Mouse (Mus musculus): ENCODE data around the gene Olfr120.
"Not testable (repeated sequence)": the region's sequence is repeated elsewhere in the genome, so short reads cannot be mapped to it uniquely, and the experiment has no call there.

Olfr120 gene

GRCm38 (mm10) chr17:37721508-37721907 is at the start of gene Olfr120:
Gene Olfr120 (plus strand): TSS chr17:37721808.
- no peak for DNase-seq (ENCODE audit: low read depth, low spot score)

- not testable (repeated sequence) for DNase-seq (ENCODE audit: low read depth, low spot score)
These were observed 25.3 kb upstream of the Olfr120 start, which contains the start of gene Olfr119 for GRCm38 (mm10) chr17:37696264-37696663. Gene Olfr119 (plus strand): TSS chr17:37696564.

- DNase-seq (ENCODE audit: low read depth, low spot score) = no peak
These were observed 16.5 kb downstream of the Olfr120 start for GRCm38 (mm10) chr17:37738070-37738469.

- DNase-seq (ENCODE audit: low read depth, low spot score) = no peak
These were observed 46.7 kb downstream of the Olfr120 start, which contains the start of gene Olfr122 for GRCm38 (mm10) chr17:37768307-37768706. Gene Olfr122 (plus strand): TSS chr17:37768607.

All from retina, postnatal 7 days (tissue).